Mouse (Mus musculus): ENCODE results near the gene Zfyve19.

Zfyve19 gene

GRCm38 (mm10) chr2:119254976-119255375, 46.6 kb downstream of the Zfyve19 start:
- DNase-seq, result no peak

- no peak for DNase-seq
Observed at GRCm38 (mm10) chr2:119260518-119260917, 52.1 kb downstream of the Zfyve19 start.

GRCm38 (mm10) chr2:119261326-119261725, 52.9 kb downstream of the Zfyve19 start:
- no peak for DNase-seq

GRCm38 (mm10) chr2:119262978-119263377, 54.6 kb downstream of the Zfyve19 start:
- DNase-seq, result peak; percentile 86

GRCm38 (mm10) chr2:119263813-119264212, 55.4 kb downstream of the Zfyve19 start:
- DNase-seq, result no peak
